Mouse (Mus musculus) cerebellum, postnatal 25 days (tissue): ENCODE results near the gene Hoxa4.

Source experiments
- DNase-seq, 2 experiments: peaks; one replicate each; pipeline ENCODE4 v3.0.0; 2021; ENCODE audit warnings: mixed read lengths in 2 of 2

Hoxa4 gene

DNA sequence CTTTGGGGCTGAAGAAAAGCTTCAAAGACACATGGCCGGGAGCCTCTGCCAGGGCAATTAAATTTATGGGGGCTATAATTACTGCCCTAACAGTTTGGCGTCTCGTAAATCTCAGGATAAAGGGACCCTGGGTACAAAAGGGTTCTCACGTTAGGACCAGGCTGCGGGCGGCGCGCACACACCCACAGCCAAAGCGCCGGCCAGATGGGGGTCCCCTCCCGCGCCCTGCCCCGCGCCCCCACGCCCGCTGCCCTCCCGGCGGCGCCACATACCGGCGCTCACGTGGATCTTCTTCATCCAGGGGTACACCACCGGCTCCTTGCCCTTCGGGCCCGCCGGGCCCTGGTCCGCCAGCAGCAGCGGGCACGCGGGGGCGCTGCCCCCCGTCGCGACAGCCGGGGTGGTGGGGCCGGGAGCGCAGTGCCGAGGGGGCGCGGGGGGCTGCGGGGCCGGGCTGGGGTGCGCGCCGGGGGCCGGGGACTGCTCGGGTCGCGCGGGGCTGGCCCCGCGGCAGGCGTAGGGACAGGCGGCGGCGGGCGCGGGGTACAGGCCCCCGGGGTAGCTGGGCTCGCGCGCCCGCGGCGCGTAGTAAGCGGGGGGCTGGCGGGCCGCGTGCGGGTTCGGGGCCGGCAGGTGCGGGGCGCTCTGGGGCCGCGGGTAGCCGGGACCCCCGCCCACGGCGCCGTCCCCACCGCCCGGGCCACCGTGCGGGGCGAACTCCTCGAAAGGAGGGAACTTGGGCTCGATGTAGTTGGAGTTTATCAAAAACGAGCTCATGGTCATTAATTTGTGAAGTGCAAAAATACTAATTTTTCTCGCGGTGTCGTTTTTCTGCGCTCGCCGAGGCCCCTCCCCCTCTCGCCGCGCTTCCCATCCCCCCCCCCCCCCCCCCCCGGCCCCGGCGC, at the start of gene Hoxa4:
Gene Hoxa4 (minus strand): TSS at position 848 of the 905 bp plus-strand sequence.
- no peak for DNase-seq

DNA sequence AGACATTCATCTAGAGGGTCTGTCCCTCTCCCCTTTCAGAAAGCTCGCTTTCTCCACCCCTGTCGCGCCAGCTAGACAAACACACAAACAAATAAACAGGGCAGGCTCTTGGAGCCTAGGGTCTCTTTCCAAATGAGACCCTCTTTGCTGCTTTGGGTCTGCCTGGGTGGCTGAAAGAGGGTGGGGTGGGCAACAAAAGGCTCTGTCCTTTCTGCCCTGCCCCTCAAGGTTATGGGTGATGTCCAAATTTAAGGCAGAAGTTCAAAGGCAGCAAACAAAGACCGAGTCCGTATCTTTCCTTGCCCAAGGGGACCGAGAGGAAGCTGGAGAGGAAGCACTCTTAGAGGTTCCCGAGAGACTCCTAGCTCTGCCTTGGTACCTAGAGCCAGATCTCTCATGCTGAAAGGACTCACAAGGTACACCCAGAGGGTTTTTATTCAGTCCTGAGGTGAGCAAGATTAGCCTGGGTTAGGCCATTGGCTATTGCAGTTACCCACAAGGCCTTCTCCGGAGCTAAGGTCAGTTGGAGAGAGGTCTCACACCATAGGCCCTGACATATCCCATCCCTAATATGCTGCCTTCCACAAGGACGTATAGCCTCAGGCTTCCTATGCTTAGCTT, 49.6 kb upstream of the Hoxa4 start:
- DNase-seq: no peak

GRCm38 (mm10) chr6:52240389-52241000, 48.9 kb upstream of the Hoxa4 start, which contains the start of gene Hoxa10:
Gene Hoxa10, minus strand, starts transcription at chr6:52240854.
- DNase-seq: peak in 1 of 2 experiments; percentile 61

DNA sequence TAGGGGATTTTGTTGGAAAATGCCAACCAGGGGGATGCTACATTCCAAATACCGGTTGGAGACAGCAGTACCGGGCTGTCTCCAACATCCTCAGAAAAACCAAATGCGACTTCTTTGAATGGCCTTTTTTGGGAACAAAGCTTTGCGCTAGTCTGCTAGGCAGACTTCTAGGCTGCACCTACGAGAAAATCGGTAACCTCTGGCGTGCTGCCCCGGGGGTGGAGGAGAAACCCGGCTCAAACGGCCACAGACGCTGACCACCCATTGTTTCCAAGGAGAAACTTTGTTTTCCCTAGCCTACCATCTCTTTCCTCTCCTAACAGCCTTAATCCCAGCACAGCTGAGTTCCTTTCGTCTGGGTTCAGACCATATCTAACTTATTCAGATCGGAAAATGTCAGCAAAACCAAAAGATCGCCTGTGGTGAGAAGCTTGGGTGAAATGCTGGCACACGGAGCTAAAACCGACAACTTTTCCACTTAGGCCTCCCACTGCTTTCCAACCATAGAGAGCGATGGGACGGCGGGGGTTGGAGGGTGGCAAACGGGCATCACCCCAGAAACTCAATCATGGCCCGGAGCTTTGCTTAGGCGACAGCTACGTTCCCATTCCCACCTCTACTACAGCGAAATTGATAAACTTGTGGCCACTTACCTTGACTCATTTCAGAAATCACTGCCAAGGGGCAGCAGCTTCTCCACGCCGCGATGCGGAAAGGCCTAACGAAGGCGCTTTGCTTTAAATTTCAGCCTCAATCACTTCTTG, 48.3 kb upstream of the Hoxa4 start:
- no peak for DNase-seq

- DNase-seq: no peak
These were observed 47.4 kb upstream of the Hoxa4 start for GRCm38 (mm10) chr6:52238976-52239375.

- no peak for DNase-seq
These were observed 46.6 kb upstream of the Hoxa4 start for GRCm38 (mm10) chr6:52238155-52238545.

DNA sequence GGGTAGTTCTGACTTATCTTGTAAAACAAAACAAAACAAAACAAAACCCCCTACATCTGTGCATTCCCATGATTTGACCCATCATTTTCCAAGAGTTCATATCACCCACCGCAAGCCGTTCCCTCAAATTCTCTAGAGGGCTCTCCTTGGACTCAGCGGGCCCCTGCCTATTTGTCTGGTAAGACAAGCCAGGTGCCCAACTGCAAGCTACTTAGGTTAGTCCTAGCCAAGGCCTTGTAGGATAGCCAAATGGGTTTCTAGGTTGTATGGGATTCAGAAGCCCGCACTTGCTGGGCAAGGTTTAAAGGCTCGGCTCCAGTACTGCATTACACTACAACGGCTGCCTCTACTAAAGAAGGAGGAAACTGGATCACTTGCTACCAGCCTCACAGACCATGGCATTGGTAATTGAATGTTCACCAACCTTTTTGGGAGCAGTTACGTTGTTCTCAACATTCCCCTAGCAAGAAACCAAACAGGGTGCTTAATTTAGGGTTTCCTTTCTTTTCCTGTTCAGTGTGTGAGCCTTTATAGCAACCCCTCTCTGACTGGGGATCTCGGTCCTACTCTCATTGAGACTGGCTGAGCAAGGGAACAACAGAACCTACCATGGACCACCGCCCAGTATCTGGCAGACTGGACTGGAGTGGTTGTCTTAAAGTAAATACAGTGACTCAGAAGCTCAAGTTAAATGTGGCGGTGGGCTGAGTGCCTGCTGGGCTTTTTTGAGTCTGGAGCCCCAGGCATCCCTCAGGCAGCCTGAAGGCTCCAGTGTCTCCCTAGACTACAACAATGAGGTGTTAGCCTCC, 46.0 kb upstream of the Hoxa4 start:
- no peak for DNase-seq

DNA sequence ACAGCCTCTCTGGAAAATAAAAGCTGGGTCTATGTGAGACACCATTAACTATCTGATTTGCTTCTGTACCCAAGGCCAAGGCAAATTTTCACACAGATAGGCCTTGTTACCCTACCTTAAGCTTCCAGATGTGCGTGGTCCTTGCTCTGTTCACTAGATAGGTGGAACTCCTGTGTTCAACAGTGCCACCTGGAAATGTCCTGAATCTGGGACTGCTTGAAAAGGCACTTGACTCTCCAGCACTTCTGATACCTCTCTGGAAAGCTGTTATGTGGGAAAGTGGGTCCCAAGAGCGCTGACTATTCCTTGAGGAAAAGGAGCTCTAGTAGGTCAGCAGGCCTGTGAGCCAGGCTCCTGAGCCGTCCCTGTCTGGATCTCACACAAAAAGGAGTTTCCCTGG, 45.3 kb upstream of the Hoxa4 start:
- DNase-seq: no peak

DNA sequence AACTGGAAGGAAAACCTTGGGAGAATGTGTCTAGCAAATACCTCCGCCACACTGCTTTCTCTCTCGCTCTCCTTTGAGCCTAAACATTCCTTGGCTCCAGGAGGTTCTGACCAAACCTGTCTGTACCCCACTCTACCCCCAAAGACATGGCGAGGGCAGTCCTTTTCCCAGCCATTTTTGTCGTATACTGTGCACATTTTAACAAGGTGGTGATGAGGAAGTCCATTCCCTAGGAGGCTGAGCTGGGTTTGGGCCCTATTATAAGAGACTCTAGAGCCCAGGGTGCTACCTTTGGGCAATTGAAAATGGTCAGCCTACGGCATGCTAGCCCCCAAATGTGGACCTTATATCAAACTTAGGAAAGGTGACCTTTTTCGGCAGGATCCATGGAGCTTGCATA, 44.3 kb upstream of the Hoxa4 start:
- no peak for DNase-seq

GRCm38 (mm10) chr6:52235267-52235666, 43.7 kb upstream of the Hoxa4 start:
- no peak for DNase-seq

- DNase-seq: no peak
These were observed 43.0 kb upstream of the Hoxa4 start for GRCm38 (mm10) chr6:52234428-52235140.

- DNase-seq: no peak
These were observed 42.2 kb upstream of the Hoxa4 start for GRCm38 (mm10) chr6:52233546-52234427.

DNA sequence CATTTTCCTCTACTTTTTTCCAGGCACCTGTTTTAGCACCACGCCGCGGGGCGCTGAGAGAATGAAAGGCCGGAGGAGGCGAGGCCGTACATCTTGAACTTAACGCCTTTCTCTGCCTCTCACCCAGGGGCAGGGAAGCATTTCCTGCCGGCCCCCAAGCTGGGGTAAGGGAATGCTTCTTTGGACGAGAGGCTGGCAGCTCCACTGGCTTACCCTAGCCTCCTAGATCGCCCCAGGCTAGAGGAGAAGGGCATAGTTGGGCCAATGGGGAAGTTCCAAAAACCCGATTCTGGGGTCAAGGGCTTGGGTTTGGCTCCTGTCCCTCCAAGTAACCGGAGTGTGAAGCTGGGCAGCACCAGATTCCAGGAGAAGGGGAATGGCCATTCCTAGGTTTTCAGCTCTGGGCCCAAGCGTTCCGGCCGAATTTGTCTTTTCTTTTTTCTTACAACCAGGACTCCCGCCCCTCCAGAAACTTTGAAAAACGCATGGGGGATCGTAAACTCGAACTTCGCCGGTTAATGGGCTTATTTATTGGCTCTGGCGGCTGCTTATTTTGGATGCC, 41.5 kb upstream of the Hoxa4 start:
- DNase-seq: no peak

GRCm38 (mm10) chr6:52232568-52232965, 41.0 kb upstream of the Hoxa4 start:
- no peak for DNase-seq

- no peak for DNase-seq
These were observed 40.5 kb upstream of the Hoxa4 start for GRCm38 (mm10) chr6:52231885-52232567.

DNA sequence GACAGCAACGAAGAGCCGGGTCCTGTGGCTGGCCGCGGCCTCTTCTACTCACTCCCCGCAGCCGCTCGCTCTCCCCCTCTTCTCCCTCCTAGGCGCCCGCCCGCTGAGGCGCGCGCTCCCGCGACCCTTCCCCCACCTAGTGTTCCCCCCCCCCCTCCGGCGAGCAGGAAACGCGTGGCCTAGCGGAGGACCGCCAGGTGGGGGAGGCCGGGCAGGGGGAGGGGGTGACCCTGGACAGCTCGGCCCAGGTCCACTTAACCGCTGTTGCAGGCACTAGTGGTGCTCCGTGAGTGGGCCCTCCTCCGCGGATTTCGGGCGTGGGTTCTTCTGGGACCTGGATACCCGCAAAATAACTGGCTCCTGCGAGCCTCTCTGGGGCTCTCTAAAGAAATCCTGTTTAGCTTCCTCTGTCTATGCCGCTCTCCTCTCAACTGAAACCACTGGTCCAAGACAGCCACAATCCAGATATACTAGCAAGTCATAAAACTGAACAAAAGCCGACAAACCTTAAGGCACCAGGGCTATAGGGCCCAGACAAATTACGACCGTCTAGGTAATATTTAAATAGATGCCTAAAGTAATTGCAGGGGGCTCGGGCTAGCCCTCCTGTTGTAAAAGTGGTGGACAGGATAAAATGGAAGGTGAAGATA, 39.1 kb upstream of the Hoxa4 start, which contains the start of gene Hoxa9:
Gene Hoxa9 (minus strand): TSS at position 574 of the 650 bp plus-strand sequence.
- DNase-seq: no peak

DNA sequence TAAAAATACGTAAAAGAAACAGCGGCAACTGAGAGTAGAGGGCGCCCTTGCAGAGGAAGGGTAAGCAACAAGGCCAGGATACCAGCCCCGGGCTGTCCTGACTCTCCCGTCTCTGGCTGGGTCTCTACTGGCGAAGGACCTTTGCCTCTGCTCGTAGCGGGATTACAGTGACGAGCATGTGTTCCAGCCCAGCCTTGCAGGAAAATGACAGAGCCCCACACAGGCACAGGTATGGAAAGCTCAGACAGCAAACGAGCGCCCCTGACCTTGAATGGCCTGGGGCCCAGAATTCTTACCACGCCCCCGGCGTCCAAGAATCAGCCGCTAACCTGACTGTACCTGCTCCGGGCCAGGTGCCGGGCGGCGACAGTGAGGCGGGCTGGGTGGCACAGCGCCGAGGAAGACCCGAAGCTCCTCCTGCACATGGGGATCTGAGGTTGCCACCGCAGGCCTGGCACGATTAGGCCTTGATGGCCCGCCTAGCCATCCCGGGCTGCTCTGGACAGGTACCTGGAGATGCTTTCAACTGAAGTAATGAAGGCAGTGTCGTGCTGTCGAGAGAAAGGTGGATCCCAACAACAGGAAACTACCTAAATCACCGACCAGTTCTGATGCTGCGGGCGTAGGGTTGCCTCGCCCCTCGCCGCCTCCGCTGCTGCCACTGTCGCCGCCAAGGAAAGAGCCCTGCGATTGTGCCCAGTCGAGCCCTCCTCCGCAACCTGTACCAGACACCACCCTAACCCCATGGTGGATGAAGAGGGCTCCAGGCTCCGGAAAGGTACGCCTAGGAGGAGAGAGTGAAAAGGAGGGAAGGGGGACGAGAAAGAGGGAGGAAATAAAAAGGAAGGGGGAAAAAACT, 38.2 kb upstream of the Hoxa4 start:
- no peak for DNase-seq
